Mouse (Mus musculus) forebrain, postnatal 0 days (tissue): ENCODE results near the gene Alk. TPM values are rescaled to one million over a fixed set of nuclear protein-coding genes. Genes with fewer than 3 reads are reported as not detected.

ENCODE experiments used
- ATAC-seq: fragments of 200-750 bp; cut with Nextera tagmentation; 2 replicates; pipeline ENCODE4 v1.8.0; 2017; ENCODE audit warnings: mild to moderate bottlenecking, moderate library complexity
- DNase-seq: peaks from one replicate; pipeline ENCODE4 v3.0.0-alpha.2; 2015
- H3K27ac ChIP-seq: fragments of 300-500 bp; sonication (generic); 2 replicates; pipeline ENCODE4 v1.5.1; 2014; ENCODE audit warnings: low read depth, mild to moderate bottlenecking, antibody characterized with exemption, low read length, moderate library complexity, mixed read lengths
- H3K27me3 ChIP-seq: fragments of 300-500 bp; sonication (generic); 2 replicates; pipeline ENCODE4 v1.6.1; 2014; ENCODE audit warnings: mild to moderate bottlenecking, low read length, mixed read lengths; ENCODE audit not compliant: insufficient read depth
- H3K36me3 ChIP-seq: fragments of 300-500 bp; sonication (generic); 2 replicates; pipeline ENCODE4 v1.6.1; 2014; ENCODE audit warnings: mild to moderate bottlenecking, moderate library complexity; ENCODE audit not compliant: insufficient read depth
- H3K4me1 ChIP-seq: fragments of 300-500 bp; sonication (generic); 2 replicates; pipeline ENCODE4 v1.6.1; 2014; ENCODE audit warnings: antibody characterized with exemption; ENCODE audit not compliant: insufficient read depth
- H3K4me2 ChIP-seq: fragments of 300-500 bp; sonication (generic); 2 replicates; pipeline ENCODE4 v1.6.1; 2014; ENCODE audit warnings: low read depth, mild to moderate bottlenecking, moderate library complexity
- H3K4me3 ChIP-seq: fragments of 300-500 bp; sonication (generic); 2 replicates; pipeline ENCODE4 v1.5.1; 2014; ENCODE audit warnings: low read depth, low read length, mixed read lengths
- H3K9ac ChIP-seq: fragments of 300-500 bp; sonication (generic); 2 replicates; pipeline ENCODE4 v1.6.1; 2014; ENCODE audit warnings: mild to moderate bottlenecking
- H3K9me3 ChIP-seq: fragments of 300-500 bp; sonication (generic); 2 replicates; pipeline ENCODE4 v1.6.1; 2016; ENCODE audit warnings: low read length
- CTCF ChIP-seq: sonication (generic); IDR thresholded peaks from 2 replicates; pipeline ENCODE4 v1.5.1; 2016; ENCODE audit warnings: antibody characterized with exemption, control low read depth, low read depth
- WGBS: fragments of 180-500 bp; shearing (Covaris S2); extraction: QIAGEN DNeasy Blood & Tissue Kit; methylation state at CpG from one replicate; pipeline ENCODE4 v1.1.7; 2014; 5-methylcytosine and 5-hydroxymethylcytosine counted together
- polyA plus RNA-seq: library from polyadenylated mRNA; unstranded; fragments of >200 nt; fragmentation: Nextera tagmentation; extraction: Ambion mirVana; gene quantifications from 2 replicates; pipeline ENCODE4 v1.2.1, GENCODE M21; 2015
- total RNA-seq: library from RNA; depleted of rRNA; stranded (reverse); fragments of >200 nt; gene quantifications from 2 replicates; pipeline ENCODE4 v1.2.3, GENCODE M21; 2014

Gene Alk
- total and polyA plus RNA-seq, 2 experiments from 2014 or later = 1.6 to 8.8 TPM

- Histone ChIP-seq H3K9me3 (no peaks in the 10 kb centered on the region), H3K9ac (no peak overlapping the region), H3K4me3 (no peak overlapping the region), H3K27me3 (no peaks in the 10 kb centered on the region), H3K4me1 (no peaks in the 10 kb centered on the region), H3K4me2 (no peak overlapping the region), H3K27ac (no peak overlapping the region), H3K36me3 (no peaks in the 10 kb centered on the region)
- ATAC-seq (peak; percentile 60), DNase-seq (peak; percentile 66)
- WGBS = 53% methylated on average over 7 of the region's 7 CpGs
- no peak for TF ChIP-seq CTCF
These were observed 353.7 kb downstream of the Alk start for GRCm38 (mm10) chr17:72250482-72251405.

GRCm38 (mm10) chr17:72242036-72242435 is 362.4 kb downstream of the Alk start:
- no peak overlapping the region for H3K4me3 ChIP-seq
- peak; percentile 70 for TF ChIP-seq CTCF
- 46% methylated on average over 4 of the region's 4 CpGs for whole genome bisulfite sequencing
- H3K4me2 ChIP-seq = no peak overlapping the region
- ATAC-seq (no peak), DNase-seq (no peak)
- no peaks in the 10 kb centered on the region for H3K9me3 ChIP-seq
- no peaks in the 10 kb centered on the region for H3K36me3 ChIP-seq
- no peaks in the 10 kb centered on the region for H3K27me3 ChIP-seq
- H3K27ac ChIP-seq = no peak overlapping the region
- no peaks in the 10 kb centered on the region for H3K4me1 ChIP-seq
- no peak overlapping the region for H3K9ac ChIP-seq

GRCm38 (mm10) chr17:72237315-72237714 is 367.1 kb downstream of the Alk start:
- ATAC-seq = no peak
- H3K4me3 ChIP-seq = no peak overlapping the region
- no peaks in the 10 kb centered on the region for H3K9me3 ChIP-seq
- no peak for TF ChIP-seq CTCF
- H3K36me3 ChIP-seq = no peaks in the 10 kb centered on the region
- no peak overlapping the region for H3K9ac ChIP-seq
- H3K27ac ChIP-seq = no peak overlapping the region
- H3K4me2 ChIP-seq = no peak overlapping the region
- no peaks in the 10 kb centered on the region for H3K27me3 ChIP-seq
- no peaks in the 10 kb centered on the region for H3K4me1 ChIP-seq
- peak; percentile 51 for DNase-seq
- 26% methylated on average over 1 of the region's 1 CpGs for WGBS

- no peak overlapping the region for H3K9ac ChIP-seq
- H3K4me3 ChIP-seq = no peak overlapping the region
- no peaks in the 10 kb centered on the region for H3K4me1 ChIP-seq
- H3K36me3 ChIP-seq = no peaks in the 10 kb centered on the region
- DNase-seq (no peak), ATAC-seq (no peak)
- no peaks in the 10 kb centered on the region for H3K27me3 ChIP-seq
- no peak overlapping the region for H3K27ac ChIP-seq
- no peak for TF ChIP-seq CTCF
- H3K9me3 ChIP-seq = no peaks in the 10 kb centered on the region
- no peak overlapping the region for H3K4me2 ChIP-seq
- 90% methylated on average over 7 of the region's 7 CpGs for WGBS
These were observed 373.5 kb downstream of the Alk start for GRCm38 (mm10) chr17:72230891-72231290.

GRCm38 (mm10) chr17:72218816-72219215 is 385.6 kb downstream of the Alk start:
- no peak overlapping the region for H3K4me2 ChIP-seq
- 92% methylated on average over 3 of the region's 3 CpGs for WGBS
- TF ChIP-seq CTCF = no peak
- DNase-seq (no peak), ATAC-seq (no peak)
- H3K9ac ChIP-seq = no peak overlapping the region
- no peaks in the 10 kb centered on the region for H3K36me3 ChIP-seq
- no peak overlapping the region for H3K27ac ChIP-seq
- H3K4me3 ChIP-seq = no peak overlapping the region
- no peaks in the 10 kb centered on the region for H3K27me3 ChIP-seq
- no peaks in the 10 kb centered on the region for H3K4me1 ChIP-seq
- 0 out of 2 replicates have a peak, but pooled peaks cover 4% of the 10 kb centered on the region for H3K9me3 ChIP-seq

- no peak overlapping the region for H3K4me2 ChIP-seq
- DNase-seq (peak; percentile 32), ATAC-seq (no peak)
- H3K9me3 ChIP-seq = no peaks in the 10 kb centered on the region
- H3K4me3 ChIP-seq = no peak overlapping the region
- H3K4me1 ChIP-seq = peaks cover 16% of the 10 kb centered on the region; the same call in 1 of the 2 replicates
- TF ChIP-seq CTCF = no peak
- no peaks in the 10 kb centered on the region for H3K36me3 ChIP-seq
- 34% methylated on average over 6 of the region's 6 CpGs for WGBS
- H3K27me3 ChIP-seq = no peaks in the 10 kb centered on the region
- no peak overlapping the region for H3K27ac ChIP-seq
- H3K9ac ChIP-seq = no peak overlapping the region
These were observed 406.9 kb downstream of the Alk start for GRCm38 (mm10) chr17:72197576-72197975.

DNA sequence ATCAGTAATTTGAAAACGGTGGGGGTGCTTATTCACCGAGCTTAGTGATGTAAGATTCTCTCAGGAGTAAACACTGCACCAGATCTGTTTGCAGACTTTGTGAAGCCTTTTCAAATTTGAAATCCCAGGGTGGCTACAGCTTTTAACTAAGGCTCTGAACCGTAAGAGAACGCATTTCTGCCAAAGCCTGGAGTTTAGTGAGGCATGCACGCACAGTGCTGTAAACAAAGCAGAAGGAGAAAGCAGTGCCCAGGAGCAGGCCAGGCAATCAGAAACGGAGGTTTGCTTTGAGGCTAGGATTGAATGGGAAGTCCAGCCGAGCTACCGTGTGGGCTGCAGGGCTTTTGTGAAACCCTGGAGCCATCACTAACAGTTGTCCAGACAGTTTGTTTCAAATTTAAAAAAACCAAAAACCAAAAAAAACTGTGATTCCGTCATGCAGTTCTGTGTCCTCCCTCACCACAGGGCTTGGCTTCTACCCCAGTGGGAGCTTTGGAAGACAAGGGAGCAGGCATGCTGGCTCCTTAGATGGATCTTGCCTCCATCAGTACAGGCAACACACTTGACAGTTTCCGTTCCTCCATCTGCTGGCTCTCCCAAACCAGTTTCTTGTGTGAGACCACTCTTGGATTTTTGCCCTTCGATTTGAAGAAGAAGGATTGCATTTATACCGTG is 409.3 kb downstream of the Alk start:
- Histone ChIP-seq H3K9ac (no peak overlapping the region), H3K4me2 (0 out of 2 replicates have a peak overlapping the region, but pooled peaks have one; percentile 3), H3K36me3 (no peaks in the 10 kb centered on the region), H3K9me3 (no peaks in the 10 kb centered on the region), H3K4me3 (no peak overlapping the region), H3K27ac (no peak overlapping the region), H3K4me1 (peaks cover 16% of the 10 kb centered on the region; the same call in 1 of the 2 replicates), H3K27me3 (no peaks in the 10 kb centered on the region)
- DNase-seq (peak; percentile 74), ATAC-seq (peak; percentile 90)
- 10% methylated on average over 12 of the region's 12 CpGs for WGBS
- TF ChIP-seq CTCF = peak; percentile 4; the same call in 1 of the 2 replicates
